Mouse (Mus musculus): ENCODE results near the gene Rpp25l. TPM values are rescaled to one million over a fixed set of nuclear protein-coding genes. Genes with fewer than 3 reads are reported as not detected.

The Rpp25l gene
- total and polyA plus RNA-seq, 3 experiments = 52.0 to 63.5 TPM; not detected in 1

Other genes starting within 250 kb of the Rpp25l start
- 11.6 and 11.7 TPM in 2 replicates for gene Kif24, start 248.6 kb downstream of the Rpp25l start, total RNA-seq (2012; rRNA removed)
- gene Kif24, start 248.6 kb downstream of the Rpp25l start, polyA plus RNA-seq (2012; ENCODE audit: insufficient read depth in 1 of 2, insufficient read length in 2 of 2, low read depth in 1 of 2, low replicate concordance in 2 of 2, missing spikeins in 1 of 2) = 10 to 100 TPM in 1 of 2 experiments, not detected in 1; 13.2 TPM
- gene Nudt2, start 248.4 kb downstream of the Rpp25l start, total RNA-seq (2012; rRNA removed) = 19.2 and 20.9 TPM in 2 replicates
- gene Nudt2, start 248.4 kb downstream of the Rpp25l start, polyA plus RNA-seq (2012; ENCODE audit: insufficient read depth in 1 of 2, insufficient read length in 2 of 2, low read depth in 1 of 2, low replicate concordance in 2 of 2, missing spikeins in 1 of 2) = 10 to 100 TPM in 1 of 2 experiments, not detected in 1; 25.3 TPM
- gene AI464131, start 210.5 kb downstream of the Rpp25l start, total RNA-seq (2012; rRNA removed) = 1.2 and 1.5 TPM in 2 replicates
- gene AI464131, start 210.5 kb downstream of the Rpp25l start, polyA plus RNA-seq (2012; ENCODE audit: insufficient read depth in 1 of 2, insufficient read length in 2 of 2, low read depth in 1 of 2, low replicate concordance in 2 of 2, missing spikeins in 1 of 2) = 1 to 10 TPM in 1 of 2 experiments, not detected in 1; 2.2 TPM
- not detected in 2 replicates for gene 1110017D15Rik, start 196.2 kb downstream of the Rpp25l start, total RNA-seq (2012; rRNA removed)
- gene 1110017D15Rik, start 196.2 kb downstream of the Rpp25l start, polyA plus RNA-seq (2012; ENCODE audit: insufficient read depth in 1 of 2, insufficient read length in 2 of 2, low read depth in 1 of 2, low replicate concordance in 2 of 2, missing spikeins in 1 of 2) = under 1 TPM in 1 of 2 experiments, not detected in 1; 0.21 TPM
- 0.85 and 1.5 TPM in 2 replicates for gene Fam219a, start 144.0 kb downstream of the Rpp25l start, total RNA-seq (2012; rRNA removed)
- 1 to 10 TPM in 1 of 2 experiments, not detected in 1; 3.8 TPM for gene Fam219a, start 144.0 kb downstream of the Rpp25l start, polyA plus RNA-seq (2012; ENCODE audit: insufficient read depth in 1 of 2, insufficient read length in 2 of 2, low read depth in 1 of 2, low replicate concordance in 2 of 2, missing spikeins in 1 of 2)
- gene Dnaic1, start 143.8 kb downstream of the Rpp25l start, total RNA-seq (2012; rRNA removed) = not detected in 2 replicates
- gene Dnaic1, start 143.8 kb downstream of the Rpp25l start, polyA plus RNA-seq (2012; ENCODE audit: insufficient read depth in 1 of 2, insufficient read length in 2 of 2, low read depth in 1 of 2, low replicate concordance in 2 of 2, missing spikeins in 1 of 2) = not detected
- gene Enho, start 73.2 kb downstream of the Rpp25l start, total RNA-seq (2012; rRNA removed) = 0.19 TPM in 1 of 2 replicates, not detected in the other
- under 1 TPM in 1 of 2 experiments, not detected in 1; 0.40 TPM for gene Enho, start 73.2 kb downstream of the Rpp25l start, polyA plus RNA-seq (2012; ENCODE audit: insufficient read depth in 1 of 2, insufficient read length in 2 of 2, low read depth in 1 of 2, low replicate concordance in 2 of 2, missing spikeins in 1 of 2)
- not detected in 2 replicates for gene Cntfr, start 16.4 kb downstream of the Rpp25l start, total RNA-seq (2012; rRNA removed)
- gene Cntfr, start 16.4 kb downstream of the Rpp25l start, polyA plus RNA-seq (2012; ENCODE audit: insufficient read depth in 1 of 2, insufficient read length in 2 of 2, low read depth in 1 of 2, low replicate concordance in 2 of 2, missing spikeins in 1 of 2) = not detected
- gene Il11ra1, start 13.5 kb downstream of the Rpp25l start, total RNA-seq (2012; rRNA removed) = 42.9 and 66.7 TPM in 2 replicates
- 10 to 100 TPM in 1 of 2 experiments, not detected in 1; 44.4 TPM for gene Il11ra1, start 13.5 kb downstream of the Rpp25l start, polyA plus RNA-seq (2012; ENCODE audit: insufficient read depth in 1 of 2, insufficient read length in 2 of 2, low read depth in 1 of 2, low replicate concordance in 2 of 2, missing spikeins in 1 of 2)
- 51.8 and 57.7 TPM in 2 replicates for gene Dctn3, start 9.6 kb upstream of the Rpp25l start, total RNA-seq (2012; rRNA removed)
- 10 to 100 TPM in 1 of 2 experiments, not detected in 1; 64.6 TPM for gene Dctn3, start 9.6 kb upstream of the Rpp25l start, polyA plus RNA-seq (2012; ENCODE audit: insufficient read depth in 1 of 2, insufficient read length in 2 of 2, low read depth in 1 of 2, low replicate concordance in 2 of 2, missing spikeins in 1 of 2)
- not detected in 2 replicates for gene Arid3c, start 17.6 kb upstream of the Rpp25l start, total RNA-seq (2012; rRNA removed)
- gene Arid3c, start 17.6 kb upstream of the Rpp25l start, polyA plus RNA-seq (2012; ENCODE audit: insufficient read depth in 1 of 2, insufficient read length in 2 of 2, low read depth in 1 of 2, low replicate concordance in 2 of 2, missing spikeins in 1 of 2) = under 1 TPM in 1 of 2 experiments, not detected in 1; 0.13 TPM
- 22.7 and 26.5 TPM in 2 replicates for gene Galt, start 41.7 kb upstream of the Rpp25l start, total RNA-seq (2012; rRNA removed)
- gene Galt, start 41.7 kb upstream of the Rpp25l start, polyA plus RNA-seq (2012; ENCODE audit: insufficient read depth in 1 of 2, insufficient read length in 2 of 2, low read depth in 1 of 2, low replicate concordance in 2 of 2, missing spikeins in 1 of 2) = 10 to 100 TPM in 1 of 2 experiments, not detected in 1; 31.9 TPM
- gene Sigmar1, start 42.6 kb upstream of the Rpp25l start, total RNA-seq (2012; rRNA removed) = 59.4 and 80.1 TPM in 2 replicates
- 100 to 1,000 TPM; 112 to 190 TPM for gene Sigmar1, start 42.6 kb upstream of the Rpp25l start, polyA plus RNA-seq (2012; ENCODE audit: insufficient read depth in 1 of 2, insufficient read length in 2 of 2, low read depth in 1 of 2, low replicate concordance in 2 of 2, missing spikeins in 1 of 2)
- gene Ccl27a, start 60.7 kb upstream of the Rpp25l start, total RNA-seq (2012; rRNA removed) = 4.9 and 6.4 TPM in 2 replicates
- 10 to 100 TPM in 1 of 2 experiments, not detected in 1; 12.1 TPM for gene Ccl27a, start 60.7 kb upstream of the Rpp25l start, polyA plus RNA-seq (2012; ENCODE audit: insufficient read depth in 1 of 2, insufficient read length in 2 of 2, low read depth in 1 of 2, low replicate concordance in 2 of 2, missing spikeins in 1 of 2)
- gene Gm21541, start 190.1 kb upstream of the Rpp25l start, total RNA-seq (2012; rRNA removed) = not detected in 2 replicates
- gene Gm21541, start 190.1 kb upstream of the Rpp25l start, polyA plus RNA-seq (2012; ENCODE audit: insufficient read depth in 1 of 2, insufficient read length in 2 of 2, low read depth in 1 of 2, low replicate concordance in 2 of 2, missing spikeins in 1 of 2) = not detected
- 1.6 and 4.1 TPM in 2 replicates for gene Gm20878, start 228.0 kb upstream of the Rpp25l start, total RNA-seq (2012; rRNA removed)
- 1 to 10 TPM in 1 of 2 experiments, not detected in 1; 5.2 TPM for gene Gm20878, start 228.0 kb upstream of the Rpp25l start, polyA plus RNA-seq (2012; ENCODE audit: insufficient read depth in 1 of 2, insufficient read length in 2 of 2, low read depth in 1 of 2, low replicate concordance in 2 of 2, missing spikeins in 1 of 2)

All from MEL (cell line).